Mouse (Mus musculus) bone marrow macrophage, adult 2 months (primary cell): ENCODE measurements around the gene Pagr1a.

Experiments
- CTCF ChIP-seq: IDR thresholded peaks from 2 replicates; pipeline ENCODE4 v1.5.1; 2012; ENCODE audit warnings: low read depth, mild to moderate bottlenecking, low read length, moderate library complexity
- POLR2A ChIP-seq: IDR thresholded peaks from 2 replicates; pipeline ENCODE4 v1.6.1; 2012; ENCODE audit warnings: mild to moderate bottlenecking, low read depth, low read length, borderline replicate concordance

- no peak for TF ChIP-seq CTCF
- no peak for TF ChIP-seq POLR2A
Measured at GRCm38 (mm10) chr7:127003620-127004019, 13.5 kb downstream of the Pagr1a start.
